Mouse (Mus musculus) neural tube, embryonic 15.5 days (tissue): ENCODE measurements around the gene Prmt7. TPM values are rescaled to one million over a fixed set of nuclear protein-coding genes. Genes with fewer than 3 reads are reported as not detected.
A peak's percentile ranks its signal among the peaks of the same experiment; 100 is the strongest.

ENCODE experiments used
- ATAC-seq: fragments of 200-750 bp; cut with Nextera tagmentation; 2 replicates; pipeline ENCODE4 v1.8.0; 2017; ENCODE audit warnings: mild to moderate bottlenecking, moderate TSS enrichment, moderate library complexity; ENCODE audit not compliant: low FRiP score
- H3K27ac ChIP-seq: fragments of 300-500 bp; sonication (generic); replicated peaks from 2 replicates; pipeline ENCODE4 v1.5.1; 2015; ENCODE audit warnings: mild to moderate bottlenecking, inconsistent platforms
- H3K27me3 ChIP-seq: fragments of 300-500 bp; sonication (generic); replicated peaks from 2 replicates; pipeline ENCODE4 v1.6.1; 2015; ENCODE audit warnings: inconsistent platforms
- H3K36me3 ChIP-seq: fragments of 300-500 bp; sonication (generic); 2 replicates; pipeline ENCODE4 v1.6.1; 2015; ENCODE audit warnings: inconsistent platforms
- H3K4me1 ChIP-seq: fragments of 300-500 bp; sonication (generic); 2 replicates; pipeline ENCODE4 v1.6.1; 2015; ENCODE audit warnings: inconsistent platforms
- H3K4me2 ChIP-seq: fragments of 300-500 bp; sonication (generic); 2 replicates; pipeline ENCODE4 v1.6.1; 2015; ENCODE audit warnings: inconsistent platforms, mild to moderate bottlenecking, moderate library complexity
- H3K4me3 ChIP-seq: fragments of 300-500 bp; sonication (generic); replicated peaks from 2 replicates; pipeline ENCODE4 v1.5.1; 2015; ENCODE audit warnings: mild to moderate bottlenecking, inconsistent platforms
- H3K9ac ChIP-seq: fragments of 300-500 bp; sonication (generic); replicated peaks from 2 replicates; pipeline ENCODE4 v1.6.1; 2015; ENCODE audit warnings: mild to moderate bottlenecking, inconsistent platforms
- H3K9me3 ChIP-seq: fragments of 300-500 bp; sonication (generic); replicated peaks from 2 replicates; pipeline ENCODE4 v1.6.1; 2016; ENCODE audit warnings: inconsistent platforms
- WGBS: fragments of 180-500 bp; shearing (Covaris S2); methylation state at CpG from one replicate; pipeline ENCODE4 v1.1.7; 2015; ENCODE audit warnings: mixed read lengths; 5-methylcytosine and 5-hydroxymethylcytosine counted together
- polyA plus RNA-seq: library from polyadenylated mRNA; unstranded; fragments of >200 nt; fragmentation: Nextera tagmentation; extraction: Ambion mirVana; gene quantifications from 2 replicates; pipeline ENCODE4 v1.2.1, GENCODE M21; 2015

Prmt7 gene
- polyA plus RNA-seq, 1 experiment from 2014 or later, result 65.5 TPM

DNA sequence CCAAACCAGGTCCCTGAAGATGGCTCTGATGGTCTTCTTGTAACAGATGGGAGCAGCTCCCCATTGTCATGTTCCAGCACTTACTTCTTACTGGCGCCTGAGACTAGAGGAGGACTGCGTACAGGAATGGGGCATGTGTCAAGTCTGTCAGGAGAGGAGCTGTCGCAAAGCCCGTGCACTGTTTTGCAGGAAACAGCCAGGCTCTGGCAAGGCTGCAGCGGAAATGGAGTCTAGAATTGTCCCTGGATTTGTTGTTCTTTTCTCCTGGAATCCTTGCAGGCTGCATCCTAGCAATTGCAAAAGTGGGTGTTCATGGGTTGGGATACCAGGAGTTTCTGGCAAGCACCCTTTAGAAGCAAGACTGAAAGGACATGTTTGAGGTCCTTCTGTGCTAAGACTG lies 87.5 kb downstream of the Prmt7 start:
- Histone ChIP-seq H3K4me1 (peaks cover 36% of the 10 kb centered on the region), H3K4me2 (no peak overlapping the region), H3K4me3 (no peak overlapping the region), H3K9me3 (no peaks in the 10 kb centered on the region), H3K27me3 (no peaks in the 10 kb centered on the region), H3K9ac (no peak overlapping the region), H3K36me3 (no peaks in the 10 kb centered on the region), H3K27ac (no peak overlapping the region; the same call in 1 of the 2 replicates)
- no peak for ATAC-seq
- WGBS, result 72% methylated on average over 5 of the region's 5 CpGs

DNA sequence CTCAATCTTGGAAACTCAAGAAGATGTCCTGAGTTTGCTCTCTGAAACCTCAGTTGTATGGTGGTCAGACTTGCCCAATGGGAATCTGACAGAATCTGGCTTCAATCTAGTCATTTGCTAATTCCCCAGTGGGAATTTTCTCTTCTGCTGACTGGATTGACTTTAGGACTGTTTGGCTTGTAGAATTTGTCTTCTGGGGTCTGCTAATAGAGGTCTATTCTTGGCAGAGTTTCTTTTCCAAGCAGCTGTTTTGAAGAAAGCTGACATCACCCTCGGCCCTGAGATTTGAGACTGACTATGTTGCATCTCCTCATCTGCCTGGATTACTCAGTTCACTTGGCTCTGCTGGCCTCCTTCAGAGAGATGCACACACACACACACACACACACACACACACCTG lies 88.1 kb downstream of the Prmt7 start:
- H3K9me3 ChIP-seq, result no peaks in the 10 kb centered on the region
- ATAC-seq, result no peak
- no peak overlapping the region for H3K4me2 ChIP-seq
- H3K9ac ChIP-seq, result no peak overlapping the region
- H3K4me1 ChIP-seq, result peaks cover 36% of the 10 kb centered on the region
- H3K36me3 ChIP-seq, result no peaks in the 10 kb centered on the region
- H3K4me3 ChIP-seq, result no peak overlapping the region
- WGBS, result 62% methylated on average over 1 of the region's 1 CpGs
- H3K27ac ChIP-seq, result no peak overlapping the region
- no peaks in the 10 kb centered on the region for H3K27me3 ChIP-seq

GRCm38 (mm10) chr8:106299686-106300085 lies 89.0 kb downstream of the Prmt7 start:
- peaks cover 36% of the 10 kb centered on the region for H3K4me1 ChIP-seq
- H3K27ac ChIP-seq, result no peak overlapping the region
- ATAC-seq, result no peak
- no peaks in the 10 kb centered on the region for H3K9me3 ChIP-seq
- WGBS, result 85% methylated on average over 3 of the region's 3 CpGs
- H3K27me3 ChIP-seq, result no peaks in the 10 kb centered on the region
- no peak overlapping the region for H3K4me2 ChIP-seq
- no peak overlapping the region for H3K4me3 ChIP-seq
- no peaks in the 10 kb centered on the region for H3K36me3 ChIP-seq
- H3K9ac ChIP-seq, result no peak overlapping the region

- ATAC-seq, result peak; percentile 73
- peak overlapping the region; percentile 78 for H3K27ac ChIP-seq
- H3K4me3 ChIP-seq, result no peak overlapping the region
- 23% methylated on average over 9 of the region's 9 CpGs for WGBS
- H3K9ac ChIP-seq, result no peak overlapping the region
- no peaks in the 10 kb centered on the region for H3K36me3 ChIP-seq
- H3K9me3 ChIP-seq, result no peaks in the 10 kb centered on the region
- peaks cover 36% of the 10 kb centered on the region for H3K4me1 ChIP-seq
- no peaks in the 10 kb centered on the region for H3K27me3 ChIP-seq
- H3K4me2 ChIP-seq, result peak overlapping the region; percentile 28
Observed at GRCm38 (mm10) chr8:106300739-106301715, 90.3 kb downstream of the Prmt7 start.

Other genes with a start within 250 kb of the Prmt7 start
- 10.8 and 14.1 TPM in 2 replicates for gene Slc12a4, start 244.8 kb upstream of the Prmt7 start, polyA plus RNA-seq
- gene Dpep3, start 231.5 kb upstream of the Prmt7 start, polyA plus RNA-seq, result not detected in 2 replicates
- gene Dus2, start 219.6 kb upstream of the Prmt7 start, polyA plus RNA-seq, result 27.8 and 30.6 TPM in 2 replicates
- gene Dpep2nb, start 205.0 kb upstream of the Prmt7 start, polyA plus RNA-seq, result 0.14 TPM in 1 of 2 replicates, not detected in the other
- 20.8 and 20.9 TPM in 2 replicates for gene Ddx28, start 199.1 kb upstream of the Prmt7 start, polyA plus RNA-seq
- 3.5 and 4.4 TPM in 2 replicates for gene Nfatc3, start 152.1 kb upstream of the Prmt7 start, polyA plus RNA-seq
- gene Esrp2, start 74.0 kb upstream of the Prmt7 start, polyA plus RNA-seq, result 0.17 and 4.5 TPM in 2 replicates
- 19.1 and 21.6 TPM in 2 replicates for gene Pla2g15, start 60.5 kb upstream of the Prmt7 start, polyA plus RNA-seq
- gene Slc7a6, start 42.1 kb upstream of the Prmt7 start, polyA plus RNA-seq, result 55.6 and 61.5 TPM in 2 replicates
- gene Slc7a6os, start within 50 bp of the Prmt7 start, polyA plus RNA-seq, result 36.2 and 36.8 TPM in 2 replicates
- 45.1 and 50.1 TPM in 2 replicates for gene Smpd3, start 127.1 kb downstream of the Prmt7 start, polyA plus RNA-seq
- 34.2 and 39.3 TPM in 2 replicates for gene Zfp90, start 204.4 kb downstream of the Prmt7 start, polyA plus RNA-seq